Mouse (Mus musculus) neutrophil, adult 5-6 weeks (primary cell): ENCODE measurements around the gene Nr2f6. TPM values are rescaled to one million over a fixed set of nuclear protein-coding genes. Genes with fewer than 3 reads are reported as not detected.

Experiments
- ATAC-seq: fragments of 151-379, 151-347 bp; 2 replicates; pipeline ENCODE4 v1.8.0; 2017; ENCODE audit warnings: mild to moderate bottlenecking, moderate TSS enrichment; ENCODE audit not compliant: insufficient number of reproducible peaks, poor library complexity, low FRiP score, severe bottlenecking; ENCODE audit errors: extremely low read depth
- total RNA-seq: library from RNA; stranded (forward); fragments of 200-1000 nt; gene quantifications from 2 replicates; pipeline ENCODE4 v1.2.3, GENCODE M21; 2017

Nr2f6 gene
- total RNA-seq, 1 experiment from 2014 or later: 9.2 TPM

DNA sequence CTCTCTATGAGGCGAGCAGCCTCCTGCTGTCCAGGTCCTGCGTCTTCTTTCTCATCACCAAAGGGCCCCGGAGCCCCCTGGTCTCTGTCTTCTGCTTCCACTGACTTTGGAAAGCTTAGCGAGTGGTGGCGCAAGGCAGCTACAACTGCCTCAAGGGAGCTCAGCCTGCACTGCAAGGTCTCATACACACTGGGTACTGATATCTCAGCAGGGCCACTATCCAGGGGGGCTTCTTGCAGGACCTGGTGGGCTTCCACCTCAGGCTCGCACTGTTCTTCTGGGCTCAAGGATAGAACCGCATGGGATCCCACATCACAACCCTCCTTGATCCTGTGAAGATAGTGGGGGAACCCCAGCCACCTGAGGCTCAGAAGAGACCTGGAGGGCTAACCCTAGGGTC is 12.7 kb upstream of the Nr2f6 start:
- no peak for ATAC-seq

DNA sequence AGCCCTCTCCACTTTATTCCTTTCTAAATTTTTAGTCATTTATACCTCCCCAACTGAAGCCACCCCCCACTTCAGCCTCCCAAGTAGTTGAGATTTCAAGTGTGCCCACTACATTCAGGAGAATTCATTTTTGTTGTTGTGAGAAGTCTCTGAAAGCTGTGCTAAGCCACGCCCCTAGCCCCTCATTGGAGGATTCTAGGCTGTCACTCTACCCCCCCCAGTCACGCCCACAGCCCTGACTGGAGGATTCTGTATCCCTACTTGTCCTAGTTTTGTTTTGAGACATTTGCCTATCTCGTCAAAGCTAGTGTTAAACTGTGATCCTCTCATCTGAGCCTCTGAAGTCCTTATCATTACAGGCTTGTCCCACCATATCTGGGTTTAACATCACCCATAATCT is 11.1 kb upstream of the Nr2f6 start:
- ATAC-seq: no peak

DNA sequence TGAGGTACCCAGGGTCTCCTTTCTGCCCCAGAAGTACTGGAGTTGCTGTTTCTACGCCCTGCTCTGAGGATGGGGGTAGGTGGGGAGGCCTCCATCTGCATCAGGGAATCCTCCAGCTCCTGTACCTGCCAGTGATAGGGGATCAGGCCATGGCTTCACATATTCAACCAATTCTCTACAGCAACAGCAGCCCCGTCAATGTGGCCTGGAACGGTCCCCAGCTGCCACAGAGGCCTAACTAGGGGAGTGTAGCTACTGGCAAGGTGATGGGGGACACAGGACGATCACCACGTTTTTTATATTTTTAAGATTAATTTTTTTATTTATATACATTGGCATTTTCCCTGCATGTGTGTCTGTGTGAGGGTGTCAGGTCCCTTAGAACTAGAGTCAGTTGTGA is 10.6 kb upstream of the Nr2f6 start:
- ATAC-seq: no peak

DNA sequence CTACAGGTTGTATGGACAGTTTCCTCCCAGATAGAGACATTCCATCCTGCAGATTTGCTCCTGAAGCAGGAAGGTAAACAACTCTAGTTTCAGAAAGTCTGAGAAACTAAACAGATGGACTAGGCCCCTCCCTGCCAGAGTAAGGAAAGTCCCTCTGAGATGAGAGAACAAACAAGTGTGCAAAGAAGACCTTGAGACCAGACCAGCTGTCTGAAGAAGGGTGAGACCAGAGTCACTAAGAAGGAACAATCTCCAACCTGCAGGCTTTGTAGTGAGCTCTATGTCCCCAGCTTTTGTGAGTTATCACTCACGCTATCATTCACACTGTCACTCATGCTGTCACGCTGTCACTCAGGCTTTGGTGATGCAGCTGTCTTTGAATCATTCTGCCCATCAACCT is 9.9 kb upstream of the Nr2f6 start:
- ATAC-seq: no peak

DNA sequence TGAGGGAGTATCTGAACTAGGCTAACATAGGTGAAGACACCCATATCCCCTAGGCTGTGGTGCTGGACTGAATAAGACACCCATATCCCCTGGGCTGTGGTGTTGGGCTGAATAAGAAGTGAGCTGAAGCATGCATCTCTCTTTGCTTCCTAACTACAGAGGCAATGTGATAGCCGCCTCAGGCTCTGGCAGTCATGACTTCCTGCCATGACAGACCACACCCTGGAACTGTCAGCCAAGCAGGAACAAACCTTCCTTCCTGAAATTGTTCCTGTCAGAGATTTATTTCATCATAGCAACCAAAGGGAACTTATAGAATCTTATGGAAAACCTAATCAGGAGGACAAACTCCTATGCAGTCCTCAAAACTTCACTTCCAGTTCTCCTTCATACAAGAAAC is 6.5 kb upstream of the Nr2f6 start:
- ATAC-seq: no peak

DNA sequence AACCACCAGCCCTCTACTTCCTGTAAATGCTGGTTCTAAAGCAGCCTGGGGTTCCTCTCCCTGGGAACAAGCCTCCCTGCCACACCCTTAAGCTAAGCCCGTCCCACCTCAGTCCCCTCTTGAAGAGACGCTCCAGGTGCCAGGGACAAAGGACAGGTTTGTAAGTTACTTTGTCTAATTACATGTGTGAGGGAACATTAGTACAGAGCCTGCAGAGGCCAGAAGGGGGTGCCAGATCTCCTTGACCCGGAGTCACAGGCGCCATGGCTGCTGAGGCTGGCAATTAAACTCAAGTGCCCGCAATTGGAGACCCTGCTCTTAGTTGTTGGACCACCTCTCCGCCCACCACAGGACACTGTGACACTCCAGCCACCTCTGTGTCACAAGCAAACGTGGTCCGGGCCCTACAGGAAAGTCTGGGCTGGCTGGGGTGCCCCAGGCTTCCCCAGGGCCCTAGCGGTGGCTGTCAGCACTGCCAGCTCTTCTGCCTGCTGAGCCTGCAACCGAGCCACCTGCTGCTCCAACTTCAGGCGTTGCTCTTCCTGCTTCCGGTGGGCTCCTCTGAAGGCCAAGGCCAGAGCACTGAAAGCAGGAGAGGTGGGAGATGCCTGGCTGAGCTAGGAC is 3.6 kb upstream of the Nr2f6 start:
- no peak for ATAC-seq

DNA sequence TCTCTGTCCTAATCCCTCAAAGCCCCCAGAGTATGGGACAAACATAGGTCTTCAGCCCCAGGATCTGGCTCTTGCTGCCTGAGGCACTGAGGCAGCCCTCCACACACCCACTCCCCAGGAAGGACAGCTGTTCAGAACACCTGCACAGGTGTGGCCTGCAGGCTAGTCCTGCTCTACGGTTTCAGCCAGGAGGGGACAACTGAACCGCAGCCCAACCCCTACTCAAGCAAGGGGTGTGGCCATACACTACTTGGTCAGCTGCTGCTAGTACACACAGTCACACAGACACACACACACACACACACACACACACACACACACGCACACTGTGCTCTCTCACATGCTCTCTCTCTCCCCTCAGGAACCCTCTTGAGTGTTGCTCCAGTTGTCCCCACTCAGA is 2.1 kb upstream of the Nr2f6 start:
- no peak for ATAC-seq

DNA sequence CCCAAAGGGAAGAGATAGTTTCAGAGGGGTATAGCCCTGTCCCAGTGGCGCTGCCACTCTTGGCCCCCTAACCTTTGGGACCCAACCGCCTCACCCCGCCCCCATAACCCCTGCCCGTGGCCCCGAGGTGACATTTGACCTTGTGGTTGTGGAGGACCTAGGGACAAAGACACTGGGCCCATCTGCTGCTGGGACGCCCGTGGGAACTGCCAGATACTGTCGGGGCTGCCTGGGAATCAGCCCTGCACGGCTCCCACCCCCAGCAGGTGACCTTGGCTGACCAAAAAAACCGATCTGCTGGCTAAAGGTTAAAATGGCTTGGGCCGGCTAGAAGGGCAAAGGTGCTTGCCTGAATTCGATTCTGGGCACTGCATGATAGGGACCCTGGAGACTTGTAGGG is 1.6 kb upstream of the Nr2f6 start:
- ATAC-seq: no peak

DNA sequence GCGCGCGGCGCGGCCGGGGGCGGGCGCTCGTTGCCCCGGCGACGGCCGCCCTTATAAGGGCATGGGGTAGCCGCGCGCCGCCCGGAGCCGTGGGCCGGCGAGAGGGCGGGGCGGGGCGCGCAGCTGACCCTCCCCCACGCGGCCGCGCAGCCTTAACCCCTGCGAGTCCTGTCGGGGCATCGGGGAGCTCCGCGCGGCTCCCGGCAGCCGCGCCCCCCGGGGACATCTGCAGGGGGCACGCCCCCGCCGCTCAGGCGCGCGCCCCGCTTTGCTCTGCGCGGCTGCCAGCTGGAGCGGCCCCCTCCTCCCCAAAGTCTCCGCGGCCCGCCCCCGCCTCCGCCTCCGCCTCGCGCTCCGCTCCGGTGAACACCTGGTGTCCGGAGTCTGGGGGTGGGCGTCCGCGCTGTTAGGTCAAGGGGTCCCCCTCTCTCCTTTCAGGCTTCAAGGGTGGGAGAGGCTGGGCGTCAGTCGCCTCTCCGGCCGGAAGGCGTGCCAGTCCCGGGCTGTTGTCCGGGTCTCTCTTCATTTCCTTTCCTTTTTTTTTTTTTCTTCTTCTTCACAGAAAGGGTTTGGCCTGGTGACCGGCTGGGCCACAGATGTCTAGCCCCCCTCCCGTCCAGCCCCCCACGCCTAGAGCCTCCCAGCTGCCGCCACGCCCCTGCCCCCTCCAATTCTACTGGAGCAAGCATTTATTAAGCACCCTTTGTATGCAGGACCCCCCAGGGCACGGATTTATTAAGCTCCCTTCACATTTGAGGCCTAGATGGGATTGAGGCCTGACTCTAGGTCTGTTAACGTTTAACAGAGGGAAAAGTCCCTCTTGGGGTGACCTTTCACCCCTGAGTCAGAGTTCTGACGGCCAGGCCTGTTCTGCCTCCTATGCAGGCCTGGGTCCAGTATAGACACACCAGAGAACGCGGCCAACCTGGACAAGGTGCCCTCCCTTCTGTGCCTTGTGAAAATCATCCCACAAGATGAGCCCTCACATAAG is 506 bp upstream of the Nr2f6 start:
- peak; percentile 66 for ATAC-seq

DNA sequence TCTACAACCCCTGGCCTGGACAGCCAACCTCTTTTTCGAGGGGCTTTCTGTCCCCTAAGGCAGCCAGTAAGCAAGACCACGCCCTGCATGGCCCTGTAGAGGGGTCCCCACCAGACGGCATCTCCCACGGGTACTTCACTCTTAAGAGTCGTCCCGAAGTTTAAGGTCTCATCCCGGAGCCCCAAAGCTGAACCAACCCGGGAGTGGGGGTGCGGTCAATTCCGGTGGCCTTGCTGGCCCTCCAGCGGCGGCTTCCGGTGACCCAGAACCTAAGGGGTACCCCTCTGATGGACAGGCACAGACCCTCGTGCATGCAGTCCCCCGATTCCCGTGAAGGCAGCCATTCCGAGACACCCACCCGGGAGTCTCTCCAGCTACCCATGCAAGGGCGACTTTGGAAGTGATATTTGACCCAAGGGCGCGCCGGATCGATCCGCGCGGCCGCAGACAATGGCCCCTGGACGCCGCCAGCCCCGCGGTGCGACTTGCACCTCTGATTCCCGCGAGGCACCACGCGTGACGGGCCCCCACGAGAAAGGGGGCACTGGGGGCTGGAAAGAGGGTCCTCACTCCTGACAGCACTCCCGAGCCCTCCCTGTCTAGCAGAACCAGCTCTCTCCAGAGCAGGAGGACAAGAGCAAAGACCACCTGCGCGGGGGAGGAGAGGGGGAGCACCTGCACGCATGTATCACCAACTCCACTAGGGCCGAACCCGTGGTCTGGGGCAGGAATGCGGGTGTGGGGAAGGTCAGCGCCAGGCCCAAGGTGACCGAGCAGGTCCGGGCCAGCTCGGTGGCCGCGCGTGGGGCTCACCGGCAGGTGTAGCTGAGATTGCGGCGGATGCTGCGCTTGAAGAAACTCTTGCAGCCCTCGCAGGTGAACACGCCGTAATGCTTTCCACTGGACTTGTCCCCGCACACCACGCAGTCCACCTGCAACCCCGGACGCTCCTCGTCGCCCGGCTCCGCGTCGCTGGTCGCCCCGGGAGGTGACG is 1.3 kb downstream of the Nr2f6 start:
- ATAC-seq: no peak

DNA sequence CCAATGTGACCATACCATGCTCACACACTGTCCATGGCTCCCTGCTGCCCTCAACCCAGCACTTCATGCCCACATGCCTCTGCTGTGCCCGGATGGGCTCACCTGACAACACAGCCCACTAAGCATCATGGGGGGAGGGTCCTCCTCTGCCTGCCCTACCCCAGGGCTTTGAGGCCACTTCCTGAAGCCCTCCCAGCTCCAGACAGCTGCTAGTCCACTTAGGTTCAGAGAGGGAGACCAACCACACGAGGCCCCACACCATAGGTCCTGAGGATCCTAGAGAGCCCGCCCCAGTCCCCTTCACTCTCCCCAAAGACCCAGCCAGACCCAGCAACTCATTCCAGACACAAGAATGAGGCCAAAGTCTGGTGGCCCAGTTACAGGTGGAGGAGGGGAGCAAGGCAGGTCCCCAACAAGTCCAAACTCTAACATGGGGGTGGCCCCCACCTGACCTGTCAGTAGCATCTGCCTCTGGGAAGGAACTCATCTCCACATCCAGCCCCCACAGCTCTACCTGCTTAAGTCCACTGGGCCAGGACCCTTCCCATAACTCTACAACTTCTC is 2.2 kb downstream of the Nr2f6 start:
- no peak for ATAC-seq

DNA sequence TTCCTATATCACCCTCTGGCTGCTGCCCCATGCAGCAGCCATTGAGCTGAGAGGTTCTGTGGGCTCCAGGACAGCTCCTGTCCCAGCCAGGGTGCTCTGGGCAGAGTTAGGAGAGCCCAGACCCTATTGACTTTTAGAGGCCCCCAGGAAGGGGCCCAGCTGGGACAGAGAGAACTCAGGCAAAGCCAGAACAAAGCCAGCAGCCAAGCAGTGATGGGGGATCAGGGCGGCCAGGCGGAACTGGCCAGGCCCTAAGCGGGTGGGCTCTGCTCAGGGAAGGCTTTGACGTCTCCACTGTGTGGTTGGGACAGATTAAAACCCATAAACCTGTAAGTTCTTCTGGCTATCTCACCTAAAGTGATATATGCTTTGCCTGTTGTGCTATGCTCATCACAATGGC is 2.8 kb downstream of the Nr2f6 start:
- ATAC-seq: no peak

DNA sequence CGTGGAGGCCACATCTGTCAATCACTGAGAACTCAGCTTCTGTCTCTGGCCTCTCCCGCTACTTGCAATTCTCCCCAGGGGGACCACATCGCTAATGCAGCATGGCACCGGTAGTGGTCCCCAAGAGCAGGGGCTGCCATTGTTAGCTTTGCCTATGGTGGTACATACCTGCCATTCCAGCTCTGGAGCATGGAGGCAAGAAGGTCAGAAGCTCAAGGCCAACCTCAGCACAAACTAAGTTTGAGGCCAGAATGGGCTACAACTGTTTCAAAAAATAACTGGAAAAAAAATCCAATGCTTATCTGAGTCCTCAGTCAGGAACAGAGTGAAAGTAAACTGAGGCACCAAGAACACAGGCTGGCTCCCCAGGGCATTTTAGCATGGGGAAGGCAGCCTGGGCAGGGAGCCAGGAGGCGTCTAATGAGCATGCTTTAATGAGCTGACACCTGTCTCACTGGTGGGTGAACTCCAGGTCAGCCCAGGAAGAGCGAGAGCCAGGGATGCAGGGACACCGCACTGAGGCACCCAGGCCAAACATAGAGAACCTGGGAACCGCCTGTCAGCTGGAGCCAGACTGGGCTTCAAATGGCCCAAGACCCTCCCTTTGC is 5.2 kb downstream of the Nr2f6 start:
- no peak for ATAC-seq

DNA sequence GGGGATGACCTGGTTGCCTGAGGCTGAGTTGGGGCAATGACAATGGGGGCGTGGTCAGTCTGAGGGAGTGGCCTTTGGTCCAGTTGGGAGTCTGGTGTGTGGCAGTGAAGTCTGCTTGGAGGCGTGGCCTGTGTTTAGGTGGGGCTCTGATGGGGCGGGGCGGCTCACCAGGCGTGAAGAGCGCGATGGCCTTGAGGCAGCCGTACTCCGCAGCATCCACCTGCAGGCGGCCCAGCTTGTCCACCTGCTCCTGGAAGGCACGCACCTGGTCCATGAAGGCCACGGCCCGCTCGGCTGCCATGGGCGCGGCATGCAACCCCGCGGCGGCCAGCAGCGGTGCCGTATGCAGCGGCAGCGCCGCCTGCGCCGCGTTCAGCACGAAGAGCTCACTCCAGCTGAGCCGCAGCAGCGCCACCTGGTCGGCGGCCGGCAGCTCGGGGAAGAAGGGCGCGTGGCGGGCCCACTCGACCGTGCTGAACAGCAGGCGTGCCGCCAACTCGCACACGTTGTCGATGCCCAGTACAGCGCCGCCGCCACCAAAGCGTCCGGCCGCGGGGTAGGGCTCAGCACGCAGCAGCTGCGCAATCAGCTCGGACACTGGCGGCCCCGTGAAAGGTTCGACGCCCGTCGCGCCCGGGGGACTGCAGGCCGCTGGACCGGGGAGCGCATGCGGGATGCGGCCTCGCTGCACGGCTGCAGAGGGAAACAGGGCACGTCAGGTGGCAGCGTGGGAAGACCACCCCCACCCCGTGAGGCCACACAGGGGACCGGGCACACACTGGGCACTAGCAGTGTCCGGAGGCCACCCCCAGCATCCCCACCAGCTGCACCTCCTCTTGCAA is 6.0 kb downstream of the Nr2f6 start:
- peak; percentile 42 for ATAC-seq

DNA sequence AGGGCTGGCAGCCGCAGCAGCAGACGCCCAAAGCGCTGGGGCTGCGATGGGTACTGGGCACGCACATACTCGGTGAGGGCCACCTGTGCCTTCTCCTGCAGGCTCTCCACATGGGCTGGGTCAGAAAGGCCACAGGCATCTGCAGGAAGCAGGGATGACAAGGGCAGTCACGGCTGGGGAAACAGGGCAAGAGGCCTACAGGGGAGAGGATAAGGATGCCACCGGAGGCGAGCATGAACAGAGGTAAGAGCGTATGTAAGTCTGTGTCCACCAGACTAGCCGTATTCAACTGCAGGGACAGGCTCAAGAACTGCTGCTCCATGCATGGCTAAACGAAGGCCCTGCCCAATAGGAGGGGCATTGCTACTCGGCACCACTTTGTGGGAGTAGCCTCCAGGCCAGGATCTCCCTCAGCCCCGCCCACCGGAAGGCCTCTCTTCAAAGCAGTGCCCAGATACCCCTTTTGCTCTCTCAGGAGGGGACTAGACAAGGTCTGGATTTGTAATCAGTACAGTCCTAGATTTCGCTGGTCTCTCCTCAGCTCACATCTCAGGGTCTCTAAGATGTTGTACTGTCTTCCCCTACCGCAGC is 7.0 kb downstream of the Nr2f6 start:
- ATAC-seq: no peak

DNA sequence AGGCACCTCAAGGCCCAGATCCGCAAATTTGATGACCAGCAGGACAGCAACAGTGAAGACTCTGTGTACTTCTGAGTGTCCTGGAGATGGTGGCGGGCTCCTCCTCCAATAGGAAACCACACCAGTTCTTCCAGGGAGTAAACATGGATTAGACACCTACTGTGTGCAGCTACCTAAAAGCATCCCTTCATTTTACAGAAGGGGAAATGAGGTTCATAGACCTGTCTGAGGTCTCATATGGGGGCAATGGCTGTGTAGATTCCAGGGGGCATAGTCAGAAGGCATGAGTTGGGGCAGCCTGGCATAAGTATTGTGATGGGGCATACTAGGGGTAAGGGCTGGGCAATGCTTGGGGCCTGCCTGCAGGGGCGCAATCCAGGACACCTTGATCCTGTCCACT is 8.8 kb downstream of the Nr2f6 start:
- ATAC-seq: no peak

DNA sequence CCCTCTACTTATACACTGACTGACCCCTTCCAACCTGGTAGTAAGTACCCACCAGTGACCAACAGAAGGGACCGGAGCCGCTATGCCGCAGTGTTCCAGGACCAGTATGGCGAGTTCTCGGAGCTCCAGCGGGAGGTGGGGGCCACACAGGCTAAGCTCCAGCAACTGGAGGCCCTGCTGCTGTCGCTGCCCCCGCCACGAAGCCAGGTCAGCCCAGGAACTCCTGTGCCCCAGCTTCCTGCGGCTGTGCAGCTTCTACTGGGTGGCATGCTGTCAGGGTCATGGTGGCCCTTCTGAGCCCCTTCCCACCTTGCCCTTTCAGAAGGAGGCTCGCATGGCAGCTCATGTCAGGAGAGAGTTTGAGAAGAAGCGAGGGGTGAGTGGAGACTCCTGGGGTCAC is 9.3 kb downstream of the Nr2f6 start:
- no peak for ATAC-seq
